In genomic region chr3:93180856-93181255, GRCm38 (mm10) we compare ENCODE assay signal across 45 mouse cellular contexts. TPM values are rescaled to one million over a fixed set of nuclear protein-coding genes. Genes with fewer than 3 reads are reported as not detected.
DNase-seq lines count a peak whose midpoint lies in the region; ATAC-seq lines count a peak whose summit lies in the region.
"Had no signal": no experiment of that assay in that cellular context is flagged by ENCODE, and none has a peak within 500 bp of the region (broad histone marks: within the 10 kb centered on the region; RNA-seq: fewer than 3 reads in every experiment).

No protein-coding gene starts in this region.

- no peaks in the 10 kb centered on the region for H3K27me3 ChIP-seq in midbrain, embryonic 11.5 days (ENCODE audit: control insufficient read depth, insufficient read depth, low read length)
- H3K27me3 ChIP-seq: CH12.LX; embryonic facial prominence, embryonic 12.5 days; forebrain, embryonic 15.5 days; kidney, embryonic 15.5 days; limb, embryonic 15.5 days; liver, embryonic 13.5 days had no signal

- H3K36me3 ChIP-seq in midbrain, embryonic 11.5 days (ENCODE audit: control insufficient read depth, insufficient read depth, low read length), result no peaks in the 10 kb centered on the region
- H3K36me3 ChIP-seq: embryonic facial prominence, embryonic 12.5 days; forebrain, embryonic 10.5 days; forebrain, embryonic 15.5 days; kidney, embryonic 15.5 days; limb, embryonic 10.5 days; limb, embryonic 15.5 days; liver, embryonic 13.5 days had no signal

- H3K9ac ChIP-seq in midbrain, embryonic 11.5 days (ENCODE audit: low read length), result no peak overlapping the region
- H3K9ac ChIP-seq: embryonic facial prominence, embryonic 12.5 days; forebrain, embryonic 15.5 days; hindbrain, embryonic 14.5 days; kidney, embryonic 15.5 days; limb, embryonic 15.5 days; liver, embryonic 13.5 days had no signal

- ATAC-seq in midbrain, embryonic 11.5 days (ENCODE audit: low FRiP score), result no peak
- ATAC-seq: activated CD4-positive, CD25-positive, alpha-beta regulatory T cell, adult 4 months; forebrain, embryonic 15.5 days; intestine, postnatal 0 days had no signal

- H3K27ac ChIP-seq in midbrain, embryonic 11.5 days (ENCODE audit: low read depth, low read length), result no peak overlapping the region
- H3K27ac ChIP-seq: embryonic facial prominence, embryonic 12.5 days; forebrain, embryonic 10.5 days; forebrain, embryonic 15.5 days; hindbrain, embryonic 14.5 days; kidney, embryonic 15.5 days; limb, embryonic 10.5 days; limb, embryonic 15.5 days; liver, embryonic 13.5 days; macrophage; stomach, postnatal 0 days had no signal

- no peak overlapping the region for H3K4me2 ChIP-seq in midbrain, embryonic 11.5 days
- H3K4me2 ChIP-seq: embryonic facial prominence, embryonic 12.5 days; forebrain, embryonic 15.5 days; heart, embryonic 11.5 days; hindbrain, embryonic 14.5 days; kidney, embryonic 15.5 days; limb, embryonic 15.5 days; liver, embryonic 13.5 days had no signal

- peak; percentile 1 to 4 for DNase-seq in heart, postnatal 10 days
- no peak for DNase-seq in heart, postnatal 4 days
- peak; percentile 5 for DNase-seq in layer of hippocampus, adult 9-11 months
- no peak for DNase-seq in layer of hippocampus, adult 8-10 months (ENCODE audit: low spot score in 2 of 2)
- peak; percentile 2 for DNase-seq in right cerebral cortex, adult 18-20 months
- no peak for DNase-seq in right cerebral cortex, adult 2 months (ENCODE audit: low spot score in 2 of 2)
- DNase-seq in adrenal gland, postnatal 36 days, result no peak
- DNase-seq in midbrain, embryonic 11.5 days (ENCODE audit: low spot score, missing footprints), result no peak
- DNase-seq: adrenal gland, adult 2 months; cerebellum, adult 11 months; cerebellum, adult 9-10 months; embryo, embryonic 11 days; gastrocnemius, postnatal 25 days; heart, adult 18-20 months; kidney, postnatal 36 days; liver, embryonic 13.5 days; midbrain, embryonic 14.5 days; retina, postnatal 1 day; spleen, adult 18-20 months; thymus, adult 2 months; thymus, postnatal 36 days had no signal

- H3K9me3 ChIP-seq in midbrain, embryonic 11.5 days (ENCODE audit: control insufficient read depth, low read length), result no peaks in the 10 kb centered on the region
- H3K9me3 ChIP-seq: embryonic facial prominence, embryonic 12.5 days; forebrain, embryonic 10.5 days; forebrain, embryonic 15.5 days; kidney, embryonic 15.5 days; limb, embryonic 10.5 days; limb, embryonic 15.5 days; liver, embryonic 13.5 days had no signal

- WGBS in midbrain, embryonic 11.5 days, result 93% methylated on average over 4 of the region's 4 CpGs

- no peak overlapping the region for H3K4me3 ChIP-seq in midbrain, embryonic 11.5 days (ENCODE audit: low read depth, low read length)
- H3K4me3 ChIP-seq: embryonic facial prominence, embryonic 12.5 days; forebrain, embryonic 10.5 days; forebrain, embryonic 15.5 days; kidney, embryonic 15.5 days; limb, embryonic 10.5 days; limb, embryonic 15.5 days; liver, embryonic 13.5 days had no signal

- intact Hi-C loops in heart, postnatal 10 days (cut with DNase I), result no loop called here

- no peaks in the 10 kb centered on the region for H3K4me1 ChIP-seq in midbrain, embryonic 11.5 days (ENCODE audit: control insufficient read depth, insufficient read depth, low read length)
- H3K4me1 ChIP-seq: embryonic facial prominence, embryonic 12.5 days; forebrain, embryonic 10.5 days; forebrain, embryonic 15.5 days; kidney, embryonic 15.5 days; limb, embryonic 10.5 days; limb, embryonic 15.5 days; liver, embryonic 13.5 days had no signal

RNA-seq across cellular contexts. Expression of gene Flg2, which starts 16.2 kb away (rescaled TPM):
- total RNA-seq in heart, postnatal 10 days (2021), result not detected
- not detected for total RNA-seq in heart, postnatal 4 days (2021)
- total RNA-seq in layer of hippocampus, adult 8-10 months (2022), result not detected
- not detected for total RNA-seq in adrenal gland, postnatal 36 days (2021)
- polyA plus RNA-seq in midbrain, embryonic 11.5 days (2014; fragmentation: Nextera tagmentation; extraction: Ambion mirVana), result not detected in 2 replicates
- total RNA-seq: adrenal gland, adult 2 months; adrenal gland, postnatal 4 days; CH12.LX; ES-E14; gastrocnemius, adult 18-20 months; gastrocnemius, postnatal 25 days; heart, adult 18-20 months; hematopoietic stem cell, adult 5-6 weeks; left cerebral cortex, postnatal 10 days; megakaryocyte-erythroid progenitor cell, adult 5-6 weeks; monocyte, adult 5-6 weeks had no signal
- polyA plus RNA-seq: activated CD4-positive, CD25-positive, alpha-beta regulatory T cell, adult 4 months; adrenal gland, adult 2 months; C2C12; embryonic facial prominence, embryonic 12.5 days; forebrain, embryonic 10.5 days; forebrain, embryonic 15.5 days; frontal cortex, adult 2 months; heart, embryonic 11.5 days; heart, embryonic 16.5 days; hindbrain, embryonic 14.5 days; intestine, postnatal 0 days; kidney, embryonic 15.5 days; limb, embryonic 10.5 days; liver, embryonic 13.5 days; macrophage; neural tube, embryonic 14.5 days had no signal

RNA-seq across cellular contexts. Expression of gene Crnn, which starts 36.3 kb away (rescaled TPM):
- total RNA-seq in heart, postnatal 10 days (2021), result not detected
- total RNA-seq in heart, postnatal 4 days (2021), result not detected
- total RNA-seq in layer of hippocampus, adult 8-10 months (2022), result not detected
- total RNA-seq in adrenal gland, postnatal 36 days (2021), result not detected
- not detected in 2 replicates for polyA plus RNA-seq in midbrain, embryonic 11.5 days (2014; fragmentation: Nextera tagmentation; extraction: Ambion mirVana)
- total RNA-seq: adrenal gland, adult 2 months; adrenal gland, postnatal 4 days; CH12.LX; ES-E14; gastrocnemius, adult 18-20 months; gastrocnemius, postnatal 25 days; heart, adult 18-20 months; hematopoietic stem cell, adult 5-6 weeks; left cerebral cortex, postnatal 10 days; megakaryocyte-erythroid progenitor cell, adult 5-6 weeks; monocyte, adult 5-6 weeks had no signal
- polyA plus RNA-seq: activated CD4-positive, CD25-positive, alpha-beta regulatory T cell, adult 4 months; adrenal gland, adult 2 months; C2C12; embryonic facial prominence, embryonic 12.5 days; forebrain, embryonic 10.5 days; forebrain, embryonic 15.5 days; frontal cortex, adult 2 months; heart, embryonic 11.5 days; hindbrain, embryonic 14.5 days; intestine, postnatal 0 days; kidney, embryonic 15.5 days; limb, embryonic 10.5 days; liver, embryonic 13.5 days; macrophage; midbrain, embryonic 14.5 days; neural tube, embryonic 14.5 days had no signal

Comparison
In these comparisons a context has a peak if more than half of its experiments do, and no peak if none do; other contexts are left out.
1. DNase-seq: peak in heart, postnatal 10 days (2 of 2), layer of hippocampus, adult 9-11 months (single experiment) and right cerebral cortex, adult 18-20 months (single experiment); none in heart, postnatal 4 days (single experiment), layer of hippocampus, adult 8-10 months (0 of 2), right cerebral cortex, adult 2 months (0 of 2), adrenal gland, postnatal 36 days (0 of 2) and midbrain, embryonic 11.5 days (single experiment).